Mouse (Mus musculus) c-Kit-positive CD71-positive TER-119-negative erythroid progenitor cells, embryonic 14.5 days (primary cell): ENCODE measurements around the gene Galnt17.

ENCODE experiments used
- DNase-seq: peaks from one replicate; pipeline ENCODE4 v3.0.0-alpha.2; 2013; ENCODE audit warnings: low read depth

The Galnt17 gene

DNA sequence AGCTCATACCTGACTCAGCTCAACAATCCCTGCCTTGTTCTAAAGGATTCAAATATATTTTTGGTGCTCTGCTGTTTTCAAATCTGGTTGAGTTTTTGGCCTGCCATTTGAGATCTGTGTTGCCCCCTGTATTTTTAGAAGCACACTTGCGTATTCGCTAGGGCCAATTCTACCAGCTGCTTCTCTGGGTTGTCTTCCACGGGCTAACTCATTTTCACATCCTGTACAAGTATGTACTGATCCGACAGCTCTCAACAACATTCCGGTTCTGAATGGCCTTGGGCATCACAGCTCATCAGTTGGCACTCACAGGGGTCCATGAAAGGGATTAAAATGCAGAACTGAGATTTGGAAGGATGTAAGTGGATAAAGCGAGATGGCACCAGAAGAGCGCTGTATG, 382.6 kb downstream of the Galnt17 start:
- DNase-seq, result no peak

DNA sequence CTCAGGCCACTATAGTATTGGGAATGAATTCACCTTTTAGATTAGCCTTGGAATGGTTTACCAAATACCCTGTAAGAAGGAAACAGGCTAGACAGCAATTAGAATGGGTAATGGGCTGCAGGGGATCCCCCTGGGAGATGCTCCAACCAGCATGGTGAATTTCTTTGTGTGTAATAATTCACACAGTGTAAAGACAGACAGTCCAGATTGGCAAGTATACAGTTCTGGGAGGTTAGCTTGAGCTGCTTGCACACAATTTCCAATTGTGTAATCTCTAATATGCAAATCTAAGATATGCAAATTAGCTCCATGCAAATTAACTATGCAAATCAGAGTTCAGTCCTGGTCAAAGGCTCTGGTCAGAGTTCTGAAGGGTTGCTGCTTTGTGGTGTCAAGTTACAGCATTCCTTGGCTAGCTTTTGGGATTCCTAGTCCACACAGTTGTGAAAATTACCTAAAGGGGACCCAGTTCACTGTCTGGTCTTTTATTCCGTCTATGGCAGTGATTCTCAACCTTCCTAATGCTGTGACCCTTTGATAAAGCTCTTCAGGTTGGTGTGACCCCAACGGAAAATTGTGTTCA, 384.0 kb downstream of the Galnt17 start:
- DNase-seq, result no peak

GRCm38 (mm10) chr5:130919969-130920368, 388.3 kb downstream of the Galnt17 start:
- no peak for DNase-seq

- no peak for DNase-seq
Measured at GRCm38 (mm10) chr5:130914606-130915005, 393.7 kb downstream of the Galnt17 start.

DNA sequence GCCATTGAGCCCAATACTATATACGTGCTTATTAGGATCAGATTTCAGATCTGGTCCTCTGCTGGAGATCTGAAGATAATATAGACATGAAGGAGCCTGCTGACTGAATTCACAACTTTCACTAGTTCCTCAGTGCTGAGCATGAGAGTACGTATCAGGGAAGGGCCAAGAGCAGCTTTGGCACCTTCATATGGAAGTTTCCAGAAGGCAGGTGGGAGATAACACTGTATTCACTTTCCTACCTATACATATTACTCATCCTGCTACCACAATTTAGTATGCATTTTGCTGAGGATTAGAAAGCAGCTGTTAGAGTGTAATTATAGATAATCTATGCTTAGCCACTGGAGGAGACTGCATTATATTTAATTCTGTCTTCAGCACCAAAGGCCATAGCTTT, 396.7 kb downstream of the Galnt17 start:
- DNase-seq, result no peak

GRCm38 (mm10) chr5:130901736-130902135, 406.6 kb downstream of the Galnt17 start:
- DNase-seq, result no peak

GRCm38 (mm10) chr5:130895991-130896390, 412.3 kb downstream of the Galnt17 start:
- DNase-seq, result no peak

GRCm38 (mm10) chr5:130891735-130892134, 416.6 kb downstream of the Galnt17 start:
- DNase-seq, result no peak

- DNase-seq, result no peak
Measured at GRCm38 (mm10) chr5:130880331-130880730, 428.0 kb downstream of the Galnt17 start.

DNA sequence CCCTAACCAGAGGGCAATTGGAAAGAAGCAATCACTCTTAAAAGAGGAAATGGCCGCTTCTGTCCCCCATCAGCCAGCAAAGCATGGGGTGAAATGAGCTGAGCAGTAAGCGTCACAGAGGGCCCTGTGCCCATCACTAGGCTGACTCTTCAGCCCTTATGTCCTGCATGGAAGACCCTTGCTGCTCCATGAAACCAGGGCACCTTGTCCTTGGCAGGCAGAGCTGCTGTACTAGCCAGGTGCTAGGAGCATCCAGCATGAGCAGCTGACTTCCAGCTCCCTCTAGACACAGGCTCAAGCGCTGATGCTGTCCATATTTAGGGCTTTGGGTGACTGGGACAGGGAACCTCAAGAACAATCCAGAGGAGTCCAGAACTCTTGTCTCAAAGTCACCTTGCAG, 432.9 kb downstream of the Galnt17 start:
- DNase-seq, result no peak

- no peak for DNase-seq
Measured at GRCm38 (mm10) chr5:130871086-130871485, 437.2 kb downstream of the Galnt17 start.

DNA sequence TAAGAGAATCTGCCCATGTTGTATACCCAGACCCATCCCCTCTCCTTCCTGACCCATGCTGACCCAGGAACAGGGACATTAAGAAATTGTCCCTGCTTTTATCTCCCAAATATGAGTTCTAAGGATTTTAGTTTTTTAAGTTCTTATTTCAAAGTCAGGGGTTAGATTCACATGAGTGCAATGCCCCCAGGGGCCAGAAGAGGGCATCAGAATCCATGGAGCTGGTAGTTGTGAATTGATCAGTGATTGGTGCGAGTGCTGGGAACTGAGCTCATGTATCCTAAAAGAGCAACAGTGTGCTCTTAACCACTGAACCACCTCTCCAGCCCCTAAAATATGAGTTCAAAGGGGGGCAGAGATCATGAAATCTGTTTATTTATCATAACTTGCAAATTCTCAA, 438.4 kb downstream of the Galnt17 start:
- no peak for DNase-seq

DNA sequence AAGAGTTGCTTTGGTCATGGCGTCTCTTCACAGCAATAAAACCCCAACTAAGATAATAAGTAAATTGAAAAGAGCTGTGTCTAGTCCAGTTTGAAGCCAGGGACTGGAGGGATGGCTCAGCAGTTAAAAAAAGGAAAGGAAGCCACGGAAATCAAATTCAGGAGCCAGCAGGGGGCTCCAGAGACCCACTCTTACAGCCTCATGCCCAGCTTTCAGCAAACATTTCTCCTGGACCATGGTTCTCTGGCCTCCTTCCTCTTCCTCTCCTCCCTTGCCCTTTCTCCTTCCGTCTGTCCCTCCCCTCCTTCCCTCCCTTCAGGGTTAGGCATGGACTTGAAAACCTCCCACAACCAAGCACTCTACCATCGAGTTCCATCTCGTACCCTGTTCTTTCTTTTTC, 446.0 kb downstream of the Galnt17 start:
- DNase-seq, result no peak

DNA sequence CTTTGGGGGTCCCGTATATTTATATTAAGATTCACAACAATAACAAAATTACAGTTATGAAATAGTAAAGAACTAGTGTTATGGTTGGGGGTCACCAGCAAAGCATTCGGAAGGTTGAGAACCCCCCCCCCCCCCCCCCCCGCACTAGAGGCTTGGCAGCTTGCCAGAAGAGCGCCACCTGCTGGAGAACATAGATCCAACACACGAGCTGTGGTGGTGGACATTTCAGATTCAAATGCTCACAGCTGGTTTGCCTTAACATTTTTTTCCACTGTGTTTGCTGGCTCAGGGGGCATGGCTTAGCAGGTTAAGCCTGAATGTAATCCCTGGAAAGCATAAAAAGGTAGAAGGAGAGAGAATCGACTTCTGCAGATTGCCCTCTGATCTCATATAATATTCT, 448.6 kb downstream of the Galnt17 start:
- no peak for DNase-seq

- no peak for DNase-seq
Measured at GRCm38 (mm10) chr5:130858706-130859105, 449.6 kb downstream of the Galnt17 start.

DNA sequence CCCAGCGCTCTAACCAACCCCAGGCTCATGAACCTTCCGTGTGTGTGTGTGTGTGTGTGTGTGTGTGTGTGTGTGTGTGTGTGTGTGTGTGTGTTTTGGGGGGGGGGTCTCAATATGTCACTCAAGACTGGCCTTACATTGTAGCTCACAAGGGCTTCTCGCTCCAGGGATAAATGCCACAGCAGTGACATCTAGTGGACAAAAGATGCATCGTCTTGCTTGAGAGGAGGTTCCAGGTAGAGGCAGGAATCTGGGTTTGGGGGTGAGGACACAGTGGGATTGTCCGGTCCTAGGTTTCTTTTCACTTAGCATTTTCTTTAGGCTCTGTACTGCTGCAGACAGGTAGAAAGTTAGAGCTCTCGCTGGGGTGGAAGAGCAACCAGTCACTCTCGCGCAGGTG, 450.1 kb downstream of the Galnt17 start:
- DNase-seq, result peak; percentile 20

- no peak for DNase-seq
Measured at GRCm38 (mm10) chr5:130854430-130854829, 453.9 kb downstream of the Galnt17 start.

DNA sequence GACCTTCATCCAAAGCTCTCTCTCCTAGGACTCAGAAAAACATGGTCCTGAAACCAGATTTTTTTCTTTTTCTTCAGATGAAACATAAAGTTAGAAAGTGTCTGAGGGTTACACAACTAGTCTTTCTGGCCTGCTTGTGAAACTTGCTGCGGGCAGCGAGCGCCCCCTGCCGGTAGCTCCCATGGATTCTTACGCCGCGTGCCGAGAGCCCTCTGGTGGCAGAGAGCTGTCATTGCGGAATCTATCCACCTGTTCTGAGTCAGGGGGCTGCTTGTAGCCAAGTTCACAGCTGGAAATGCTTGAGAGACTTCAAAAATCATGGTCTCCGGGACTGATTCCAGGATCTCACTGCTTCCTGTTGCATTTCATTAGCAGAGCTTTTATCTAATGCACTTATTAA, 454.9 kb downstream of the Galnt17 start:
- peak; percentile 45 for DNase-seq

- DNase-seq, result no peak
Measured at GRCm38 (mm10) chr5:130852182-130852581, 456.1 kb downstream of the Galnt17 start.

DNA sequence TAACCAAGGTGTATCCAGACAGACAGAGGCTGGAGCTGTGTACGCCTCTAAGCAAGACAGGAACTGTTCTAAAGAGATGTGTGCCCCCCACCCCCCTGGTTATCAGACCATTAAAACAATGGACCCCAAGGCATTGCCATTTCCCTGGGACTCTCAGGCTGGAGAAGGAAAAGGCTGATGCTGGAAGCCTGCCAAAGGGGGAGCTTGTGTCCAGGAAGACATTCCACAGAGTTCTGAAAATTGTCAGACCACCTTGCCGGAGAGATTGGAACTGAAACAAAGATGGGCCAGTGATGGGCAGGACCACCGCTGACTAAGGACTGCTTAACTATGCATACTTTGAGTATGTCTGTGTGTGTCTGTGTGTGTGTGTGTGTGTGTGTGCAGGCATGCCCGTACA, 458.7 kb downstream of the Galnt17 start:
- no peak for DNase-seq

- no peak for DNase-seq
Measured at GRCm38 (mm10) chr5:130848562-130848961, 459.7 kb downstream of the Galnt17 start.

GRCm38 (mm10) chr5:130825797-130826196, 482.5 kb downstream of the Galnt17 start:
- no peak for DNase-seq
